Mouse (Mus musculus) heart, postnatal 36 days (tissue): Measurements from ENCODE around the gene Rnf128. TPM values are rescaled to one million over a fixed set of nuclear protein-coding genes. Genes with fewer than 3 reads are reported as not detected.

ENCODE experiments used
- DNase-seq, 2 experiments: peaks; one replicate each; pipeline ENCODE4 v3.0.0; 2021 to 2022
- intact Hi-C: fragments of 180-260 bp; cut with DNase I; formaldehyde crosslinking; loops from one replicate; pipeline ENCODE4 v1.15.1; 2025
- total RNA-seq, 2 experiments: library from RNA; stranded (reverse); gene quantifications; 2 replicates each; pipeline ENCODE4 v1.2.3; 2021

Gene Rnf128
- total RNA-seq, 2 experiments from 2014 or later: 70.5 to 70.8 TPM

DNA sequence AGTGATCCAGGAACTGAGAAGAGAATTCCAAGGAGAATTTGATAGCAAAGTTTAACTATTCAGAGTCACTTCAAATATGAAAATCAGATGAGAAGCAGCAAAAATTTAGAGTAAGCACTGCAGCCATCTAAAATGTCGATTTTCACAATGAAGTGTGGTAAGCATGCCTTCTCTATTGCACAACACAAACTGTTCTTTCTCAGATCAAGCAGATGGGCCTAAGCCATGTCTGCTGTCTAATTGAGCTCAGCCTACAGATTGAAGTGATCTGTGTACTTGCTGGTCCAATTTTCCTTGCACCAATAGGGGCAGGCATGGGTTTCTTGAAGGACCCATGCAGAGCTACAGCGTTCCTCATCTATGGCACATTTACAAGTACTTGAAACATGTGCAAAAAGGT is 51.6 kb downstream of the Rnf128 start:
- intact Hi-C loops: no loop called here
- DNase-seq: no peak

DNA sequence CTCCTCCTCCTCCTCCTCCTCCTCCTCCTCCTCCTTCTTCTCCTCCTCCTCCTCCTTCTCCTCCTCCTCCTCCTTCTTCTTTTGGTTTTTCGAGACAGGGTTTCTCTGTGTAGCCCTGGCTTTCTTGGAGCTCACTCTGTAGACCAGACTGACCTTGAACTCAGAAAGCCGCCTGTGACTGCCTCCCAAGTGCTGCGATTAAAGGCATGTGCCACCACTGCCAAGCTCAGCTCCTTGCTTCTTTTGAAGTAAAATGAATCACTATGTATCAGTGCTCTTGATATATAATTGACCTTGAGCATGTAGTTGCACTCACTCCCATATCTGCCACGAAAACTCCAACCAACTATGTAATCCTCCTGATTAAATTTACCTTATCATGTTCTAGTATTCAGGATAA is 59.0 kb downstream of the Rnf128 start:
- intact Hi-C loops: no loop called here
- DNase-seq: no peak

DNA sequence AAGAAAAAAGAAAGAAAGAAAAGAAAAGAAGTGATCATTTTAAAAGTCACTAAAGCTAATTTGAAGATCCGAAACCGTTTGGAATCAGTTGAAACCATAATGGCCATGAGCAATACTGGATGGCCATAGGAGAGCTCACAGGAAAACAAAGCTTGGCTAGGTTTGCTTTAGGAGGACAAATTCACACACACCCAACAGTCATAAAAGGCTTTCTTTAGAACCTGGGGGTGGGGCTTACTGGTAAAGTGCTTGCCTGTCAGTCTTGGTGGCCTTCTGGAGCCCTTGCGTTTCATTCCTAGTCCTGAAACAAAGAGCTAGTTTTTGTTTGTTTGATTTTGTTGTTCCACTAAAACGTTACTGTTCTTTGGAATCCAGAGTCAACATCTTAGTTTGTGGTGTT is 71.6 kb downstream of the Rnf128 start:
- intact Hi-C loops: no loop called here
- DNase-seq: no peak

DNA sequence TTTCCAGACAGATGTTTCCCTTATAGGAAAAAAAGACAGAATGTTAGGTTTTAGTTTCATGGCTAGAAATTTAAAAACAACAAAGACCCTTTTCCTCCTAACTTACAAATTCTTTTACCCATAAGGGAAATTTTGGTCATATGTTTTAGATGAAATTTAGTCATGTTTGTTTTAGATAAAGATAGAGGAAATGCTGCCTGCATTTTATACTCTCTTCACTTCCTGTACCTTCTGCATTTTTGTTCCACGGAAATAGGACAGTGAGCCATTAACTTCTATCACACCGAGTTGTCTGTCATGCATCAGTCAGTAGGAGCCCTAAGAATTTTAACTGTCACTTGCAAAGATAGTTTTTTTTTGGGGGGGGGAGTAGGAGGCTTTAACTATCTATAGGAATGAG is 76.6 kb downstream of the Rnf128 start:
- intact Hi-C loops: no loop called here
- DNase-seq: no peak

DNA sequence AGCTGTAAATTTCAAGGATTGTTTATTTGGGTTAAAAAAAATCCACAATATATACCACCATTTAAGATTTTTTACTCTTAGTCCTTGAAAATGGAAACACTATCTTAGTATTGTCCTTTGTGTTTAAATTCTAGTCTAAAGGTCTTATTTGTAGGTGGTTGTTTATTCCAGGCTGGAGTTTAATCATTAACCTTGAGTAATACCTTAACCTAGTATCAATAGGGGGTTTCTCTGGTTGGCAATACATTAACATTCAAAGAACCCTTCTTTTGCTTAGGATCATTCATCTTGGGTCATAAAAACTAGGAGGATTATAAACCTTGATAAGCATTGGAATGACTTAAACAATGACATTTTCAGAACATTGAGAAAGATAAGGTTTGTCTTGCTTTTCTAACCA is 77.3 kb downstream of the Rnf128 start:
- intact Hi-C loops: no loop called here

DNA sequence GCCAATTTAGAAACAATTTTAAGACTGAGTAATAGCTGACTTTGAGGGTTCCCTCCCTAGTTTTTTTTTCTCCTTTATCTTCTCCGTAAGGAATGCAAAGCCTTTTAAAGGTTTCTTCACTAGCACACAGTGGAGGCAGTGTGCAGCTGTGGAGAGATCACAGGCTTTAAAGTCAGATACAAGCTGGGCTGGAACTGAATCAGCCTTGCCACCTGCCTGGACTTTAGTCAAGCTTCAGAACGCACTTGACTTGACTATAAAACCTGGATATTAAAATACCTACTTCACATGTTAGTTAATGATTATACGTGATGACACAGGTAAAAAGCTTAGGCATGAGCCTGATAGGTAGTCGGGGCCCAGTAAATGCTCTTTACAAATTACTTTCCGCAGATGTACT is 89.1 kb downstream of the Rnf128 start:
- DNase-seq: no peak
- intact Hi-C loops: no loop called here

More for the DNA sequence above, 77.3 kb downstream of the Rnf128 start:
- DNase-seq: no peak

DNA sequence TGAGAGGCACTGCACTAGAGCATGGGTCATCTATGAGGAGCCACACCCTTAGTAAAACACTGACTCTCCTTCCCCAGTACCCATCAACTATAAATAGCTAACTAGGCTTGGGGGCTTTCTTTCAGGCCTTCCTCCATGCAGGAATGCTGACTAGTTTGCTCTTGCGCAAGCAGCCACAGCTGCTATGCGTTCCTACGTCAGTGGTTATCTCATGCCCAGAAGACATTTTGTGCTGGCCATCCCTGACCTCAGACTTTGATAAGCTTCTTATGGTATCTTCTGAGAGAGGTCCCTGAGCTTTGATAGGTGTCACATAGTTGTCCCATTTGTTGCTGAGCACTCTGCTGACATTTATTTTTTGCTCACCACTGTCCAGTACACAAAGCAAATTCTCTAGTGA is 90.2 kb downstream of the Rnf128 start:
- peak; percentile 3 to 4 for DNase-seq
- intact Hi-C loops: no loop called here

DNA sequence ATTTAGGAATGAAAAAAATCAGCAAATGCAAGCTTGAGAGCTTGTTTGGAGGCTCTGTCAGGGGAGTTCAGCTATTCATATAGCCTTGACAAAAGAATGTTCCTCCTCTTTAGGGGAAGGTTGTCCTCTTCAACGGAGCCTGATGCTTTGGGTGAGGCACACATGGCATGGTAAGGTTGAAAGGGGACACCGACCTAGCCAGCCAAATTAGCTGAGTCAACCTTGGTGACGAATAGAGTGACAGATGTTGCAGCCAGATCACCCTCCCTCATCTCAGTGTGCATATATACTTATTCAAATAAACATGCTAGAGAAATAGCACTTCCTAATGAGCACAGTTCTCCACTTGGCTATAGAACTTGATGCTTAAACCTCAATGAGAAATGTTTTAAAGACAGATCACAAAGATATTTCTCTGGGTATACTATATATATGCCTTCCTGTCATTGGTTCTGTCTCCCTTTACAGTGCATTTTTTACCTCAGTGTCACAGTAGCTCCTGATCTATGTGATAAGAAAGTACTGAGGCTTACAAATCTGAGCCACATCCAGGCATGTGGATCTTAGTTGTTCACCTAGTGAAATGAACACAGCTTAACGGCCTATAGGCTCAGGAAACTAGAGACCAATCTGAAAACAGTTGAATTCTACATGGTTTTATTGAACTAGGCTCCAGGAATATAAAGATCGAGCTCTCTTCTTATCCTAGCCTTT is 91.4 kb downstream of the Rnf128 start:
- DNase-seq: no peak
- intact Hi-C loops: no loop called here

DNA sequence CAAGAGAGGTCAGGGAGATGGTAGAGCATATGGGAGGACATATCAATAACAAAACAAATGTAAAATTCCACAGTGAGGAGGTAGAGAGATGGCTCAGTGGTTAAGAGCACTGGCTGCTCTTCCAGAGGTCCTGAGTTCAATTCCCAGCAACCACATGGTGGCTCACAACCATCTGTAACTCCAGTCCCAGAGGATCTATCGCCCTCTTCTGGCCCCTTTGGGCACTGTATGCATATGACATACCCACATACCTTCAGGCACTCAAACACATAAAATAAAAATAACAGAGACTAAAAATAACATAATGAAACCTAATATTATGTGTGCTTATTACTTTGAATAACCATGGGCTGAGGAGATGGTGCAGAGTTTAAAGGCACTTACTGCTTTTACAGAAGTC is 99.0 kb downstream of the Rnf128 start:
- intact Hi-C loops: loop anchor here (5.0 kb wide), 1 partner anchor 245 kb away; no protein-coding TSS in a partner anchor
- no peak for DNase-seq

DNA sequence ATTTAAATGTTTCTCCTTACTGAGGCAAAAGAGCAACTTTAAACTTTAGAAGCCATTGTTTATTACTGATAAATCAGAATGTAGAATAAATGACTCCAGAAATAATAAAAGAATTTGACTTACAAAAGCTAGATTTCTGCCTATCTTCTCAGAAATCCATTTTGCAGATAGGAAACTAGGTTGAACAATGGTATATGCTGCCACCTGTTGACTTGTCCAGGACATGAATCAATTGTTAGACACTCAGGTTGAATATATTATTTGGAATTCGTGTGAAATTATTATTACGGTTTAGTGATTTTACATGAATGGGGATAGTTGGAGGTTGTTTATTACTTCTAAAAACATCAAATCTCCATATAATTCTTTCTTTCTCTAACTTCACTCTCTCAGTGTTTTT is 102.7 kb downstream of the Rnf128 start:
- no peak for DNase-seq
- intact Hi-C loops: loop anchor here (5.0 kb wide), 1 partner anchor 294 kb away; no protein-coding TSS in a partner anchor

DNA sequence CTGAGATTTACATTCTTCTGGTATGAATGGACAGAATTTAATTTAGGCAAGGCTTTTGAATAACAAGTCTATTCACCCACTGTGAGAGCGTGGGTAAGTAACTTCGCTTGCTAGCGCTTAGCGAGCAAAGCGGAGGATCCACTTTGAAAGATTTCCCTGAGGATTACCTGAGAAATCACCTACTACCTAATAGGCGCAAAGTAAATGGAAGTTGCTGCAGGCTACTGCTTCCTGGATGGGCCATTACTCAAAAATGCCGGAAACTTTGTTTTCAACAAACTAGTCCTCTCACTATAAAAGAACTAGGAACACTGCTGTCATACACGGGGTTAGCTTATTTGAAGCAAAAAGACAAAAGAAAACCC is 121.3 kb downstream of the Rnf128 start:
- intact Hi-C loops: no loop called here
- DNase-seq: no peak

DNA sequence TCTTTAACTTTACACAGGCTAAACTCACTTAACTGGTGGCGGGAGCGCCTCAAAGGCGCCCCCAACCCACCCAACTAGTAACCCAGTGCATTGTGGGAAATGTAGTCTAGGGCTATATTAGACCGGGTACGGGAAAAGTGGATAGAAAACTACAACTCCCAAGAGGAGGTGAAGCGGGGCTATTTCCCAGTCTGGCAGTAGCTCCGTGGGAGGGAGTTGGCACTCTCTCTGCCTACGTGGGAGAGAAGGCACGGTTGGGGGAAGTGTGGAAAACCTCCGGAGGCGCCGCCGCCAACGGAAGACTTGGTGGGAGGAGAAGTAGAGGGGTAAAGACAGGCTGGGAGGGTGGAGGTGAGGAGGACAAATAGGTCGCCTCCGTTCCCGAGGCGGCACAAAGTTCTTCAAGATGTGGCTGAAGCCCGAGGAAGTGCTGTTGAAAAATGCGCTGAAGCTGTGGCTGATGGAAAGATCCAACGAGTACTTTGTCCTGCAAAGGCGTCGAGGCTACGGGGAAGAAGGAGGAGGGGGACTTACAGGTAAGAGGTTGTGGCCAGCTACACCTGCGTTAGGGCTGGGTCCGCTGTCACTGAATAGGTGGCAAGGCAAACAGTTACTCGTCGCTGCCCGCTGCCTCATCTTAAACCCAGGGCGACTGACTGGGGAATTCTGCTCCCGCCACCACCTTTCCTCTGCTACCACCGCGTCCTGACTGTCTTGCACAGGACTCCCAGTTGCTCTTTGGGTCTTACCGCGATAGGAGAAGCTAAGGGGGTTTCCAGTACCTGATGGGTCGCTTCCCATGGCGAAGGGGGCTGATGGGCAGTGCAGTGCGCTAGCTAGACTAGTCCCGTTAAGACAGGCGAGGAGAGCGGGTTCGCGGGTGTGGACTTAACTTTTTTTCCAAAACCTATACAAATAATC is 121.9 kb downstream of the Rnf128 start, which contains the start of gene Tbc1d8b:
Gene Tbc1d8b, plus strand, starts transcription at position 222 of the 921 bp plus-strand sequence.
- intact Hi-C loops: no loop called here
- peak; percentile 73 to 79 for DNase-seq

DNA sequence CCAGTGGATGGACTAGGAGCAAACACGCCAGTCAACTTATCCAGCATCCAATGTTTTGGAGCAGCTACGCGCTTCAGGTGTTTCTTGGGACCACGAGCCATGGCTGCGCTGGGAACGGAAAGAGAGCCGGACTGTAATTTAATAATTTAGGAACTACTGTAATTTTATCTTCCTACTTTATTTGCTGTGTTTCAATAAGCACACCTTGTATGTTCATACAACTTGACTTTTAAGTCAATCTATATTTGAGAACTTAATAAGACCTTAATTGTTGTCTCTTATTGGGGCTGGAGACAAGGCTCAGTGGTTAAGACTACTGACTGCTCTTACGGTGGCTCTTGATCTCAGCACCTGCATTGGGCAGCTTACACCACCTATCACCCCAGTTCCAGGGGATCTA is 151.3 kb downstream of the Rnf128 start, which contains the start of gene Gm15013:
Gene Gm15013, minus strand, starts transcription at position 101 of the 400 bp plus-strand sequence.
- DNase-seq: no peak
- intact Hi-C loops: no loop called here

DNA sequence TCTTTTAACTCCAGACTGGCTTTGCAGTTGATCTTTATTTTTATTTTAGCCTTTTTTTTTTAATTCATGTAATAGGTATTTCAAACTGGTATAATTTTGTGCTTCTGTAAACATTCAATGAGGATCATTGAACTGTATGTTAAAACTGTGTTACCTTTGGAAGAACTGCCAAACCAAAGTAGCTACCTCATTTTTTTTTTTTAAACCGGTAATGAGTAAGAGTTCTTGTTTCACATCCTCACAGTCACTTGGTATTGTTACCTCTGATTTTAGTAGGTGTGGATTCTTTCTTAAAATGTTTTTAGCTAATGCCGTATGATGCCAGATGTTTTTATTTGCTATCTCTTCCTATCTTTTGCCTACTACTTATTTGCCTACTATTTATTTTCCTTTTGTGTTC is 159.2 kb downstream of the Rnf128 start:
- intact Hi-C loops: no loop called here
- DNase-seq: no peak

Other genes with a start within 250 kb of the Rnf128 start
- gene Trap1a, start 229.6 kb upstream of the Rnf128 start, total RNA-seq: not detected
- under 1 TPM; 0.08 to 0.60 TPM for gene D330045A20Rik, start 82.9 kb upstream of the Rnf128 start, total RNA-seq
- 1 to 10 TPM; 5.1 to 6.3 TPM for gene Tbc1d8b, start 121.7 kb downstream of the Rnf128 start, total RNA-seq
- not detected for gene Gm15013, start 151.2 kb downstream of the Rnf128 start, total RNA-seq
- gene Ripply1, start 219.0 kb downstream of the Rnf128 start, total RNA-seq: not detected
- not detected for gene Cldn2, start 237.5 kb downstream of the Rnf128 start, total RNA-seq